Mouse (Mus musculus) cortical plate, adult 2 months (tissue): ENCODE measurements around the gene Ctrb1. TPM values are rescaled to one million over a fixed set of nuclear protein-coding genes. Genes with fewer than 3 reads are reported as not detected.

Source experiments
- H3K27ac ChIP-seq: fragments of 200-500 bp; 2 replicates; pipeline ENCODE4 v1.5.1; 2012; ENCODE audit warnings: low read length, control low read depth, inconsistent platforms; ENCODE audit not compliant: insufficient read depth
- H3K4me1 ChIP-seq: fragments of 200-500 bp; 2 replicates; pipeline ENCODE4 v1.6.1; 2011; ENCODE audit warnings: low read length; ENCODE audit not compliant: control insufficient read depth, insufficient read depth
- H3K4me3 ChIP-seq: fragments of 200-500 bp; 2 replicates; pipeline ENCODE4 v1.5.1; 2011; ENCODE audit warnings: mild to moderate bottlenecking, low read length, control low read depth; ENCODE audit not compliant: insufficient read depth
- CTCF ChIP-seq: fragments of 200-500 bp; IDR thresholded peaks from 2 replicates; pipeline ENCODE4 v1.5.1; 2011; ENCODE audit warnings: mild to moderate bottlenecking, control low read depth, low read length; ENCODE audit not compliant: insufficient read depth; ENCODE audit errors: extremely low read depth
- POLR2A ChIP-seq: fragments of 200-500 bp; IDR thresholded peaks from 2 replicates; pipeline ENCODE4 v1.6.1; 2011; ENCODE audit warnings: mild to moderate bottlenecking, low read length, control low read depth; ENCODE audit not compliant: insufficient read depth; ENCODE audit errors: extremely low read depth
- polyA plus RNA-seq: library from polyadenylated mRNA; depleted of rRNA; stranded (reverse); fragments of >200 nt; gene quantifications from 2 replicates; pipeline ENCODE4 v1.2.3, GENCODE M21; 2012; rRNA removed

Gene Ctrb1
- polyA plus RNA-seq: 0.25 TPM in 1 of 2 replicates, not detected in the other

DNA sequence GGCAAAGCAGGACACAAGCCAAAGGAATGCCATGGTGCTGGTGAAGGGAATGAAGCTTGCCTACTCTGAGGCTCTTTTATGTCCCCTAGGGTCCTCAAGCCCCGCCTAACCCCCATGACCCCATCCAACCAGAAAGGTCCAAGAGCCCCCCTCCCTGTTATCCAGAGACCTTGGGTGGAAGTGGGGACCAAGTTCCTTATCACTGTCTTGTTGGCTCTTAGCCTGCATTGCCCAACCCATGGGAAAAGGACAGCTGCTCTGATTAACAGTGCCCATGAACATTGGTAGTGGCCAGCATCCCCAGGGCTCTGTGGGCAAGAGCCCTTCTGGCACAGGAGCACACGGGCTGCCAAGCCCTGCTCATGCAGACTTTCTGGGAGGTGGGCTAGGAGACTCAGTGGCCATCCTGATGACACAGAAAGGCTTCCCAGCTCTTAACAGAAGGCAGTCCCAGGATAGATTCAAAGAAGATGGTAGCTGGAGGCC lies at the start of gene Ctrb1:
Ctrb1 (minus strand) TSS at position 51 of the 486 bp plus-strand sequence.
- Histone ChIP-seq H3K4me1 (no peaks in the 10 kb centered on the region), H3K27ac (no peak within 1 kb of the TSS), H3K4me3 (no peak within 1 kb of the TSS)
- TF ChIP-seq CTCF: no peak
- no peak for TF ChIP-seq POLR2A

DNA sequence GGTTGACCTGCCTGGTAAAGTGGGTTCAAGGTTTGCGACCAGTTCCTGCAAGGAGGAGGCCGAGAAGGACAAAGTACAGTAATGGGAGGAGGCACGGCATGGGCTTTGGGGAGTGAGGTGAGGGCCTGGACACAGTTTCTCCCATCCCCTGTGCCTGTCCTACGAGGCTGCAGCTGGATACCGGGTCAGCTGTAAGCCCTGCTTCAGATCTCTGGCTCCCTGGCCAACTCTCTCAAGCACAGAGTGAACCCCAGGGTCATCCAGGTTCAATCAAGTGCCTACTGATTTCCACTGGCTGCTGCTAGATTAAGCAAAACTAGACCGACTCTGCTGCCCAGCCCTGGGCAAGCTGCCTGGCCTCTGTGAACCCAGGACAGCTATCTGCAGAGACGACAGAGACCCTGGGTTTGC lies 49.5 kb upstream of the Ctrb1 start:
- TF ChIP-seq POLR2A: no peak
- TF ChIP-seq CTCF: no peak
- Histone ChIP-seq H3K27ac (no peak overlapping the region), H3K4me3 (no peak overlapping the region), H3K4me1 (peaks cover 29% of the 10 kb centered on the region)

DNA sequence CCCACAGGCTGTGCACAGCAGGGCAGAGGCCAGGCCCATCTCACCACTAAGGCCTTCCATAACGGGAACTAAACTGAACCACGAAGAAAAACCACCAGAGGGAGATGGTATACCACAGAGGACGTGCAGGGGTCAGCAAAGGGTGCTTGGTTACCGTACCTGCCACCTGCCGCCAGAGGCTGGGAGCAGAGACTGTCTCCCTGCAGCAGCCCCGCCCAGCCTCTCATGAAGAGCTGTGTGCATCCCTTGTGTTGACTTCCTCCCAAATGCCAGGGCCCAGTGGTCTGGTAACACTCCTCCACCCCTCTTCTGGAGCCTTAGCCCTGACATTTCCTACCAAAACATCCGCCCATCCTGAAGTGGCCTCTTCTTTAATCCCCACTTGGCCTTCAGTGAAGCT lies 48.8 kb upstream of the Ctrb1 start:
- Histone ChIP-seq H3K4me1 (peaks cover 28% of the 10 kb centered on the region), H3K27ac (no peak overlapping the region), H3K4me3 (no peak overlapping the region)
- TF ChIP-seq POLR2A (no peak), CTCF (no peak)

DNA sequence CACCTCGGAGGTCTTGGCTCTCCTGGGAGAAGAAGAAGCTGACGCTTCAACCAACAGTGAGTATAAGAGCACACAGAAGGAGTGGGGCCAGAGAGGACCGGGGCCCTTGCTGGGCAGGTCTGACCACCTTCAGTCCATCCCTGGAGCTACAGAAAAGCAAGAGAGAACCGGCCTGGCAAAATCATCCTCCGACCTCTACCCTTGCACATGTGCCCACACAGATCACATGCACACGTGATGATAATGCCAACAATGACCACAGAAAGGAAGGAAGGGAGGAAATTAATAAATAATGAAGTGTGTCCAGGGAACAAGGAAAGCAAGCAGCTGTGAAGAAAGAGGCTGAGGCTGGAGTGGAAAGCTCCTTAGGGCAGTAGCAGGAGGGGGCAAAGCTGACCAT lies 48.1 kb upstream of the Ctrb1 start:
- TF ChIP-seq POLR2A (no peak), CTCF (no peak)
- H3K27ac ChIP-seq: no peak overlapping the region
- no peak overlapping the region for H3K4me3 ChIP-seq
- H3K4me1 ChIP-seq: peaks cover 28% of the 10 kb centered on the region

DNA sequence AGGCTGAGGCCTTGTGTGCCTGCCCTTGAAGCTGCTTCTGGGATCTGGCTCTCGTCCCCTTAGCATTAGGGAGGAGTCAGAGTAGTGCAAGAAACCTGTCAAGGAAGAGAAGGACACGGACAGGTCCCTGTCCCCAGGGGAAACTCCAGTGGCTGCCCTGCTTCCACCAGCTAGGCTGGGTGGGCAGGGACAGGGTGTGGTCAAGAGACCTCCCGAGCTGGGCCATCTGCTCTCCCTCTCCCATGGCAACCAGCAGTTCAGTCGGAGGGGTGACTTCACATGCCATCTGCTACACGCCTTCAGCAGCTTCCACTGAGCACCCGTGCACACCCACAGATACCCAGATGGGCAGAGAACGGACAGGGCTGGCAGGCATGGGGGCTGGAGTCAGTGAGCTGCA lies 45.5 kb upstream of the Ctrb1 start:
- Histone ChIP-seq H3K27ac (peak overlapping the region; percentile 53), H3K4me1 (peaks cover 32% of the 10 kb centered on the region), H3K4me3 (no peak overlapping the region)
- TF ChIP-seq CTCF (no peak), POLR2A (no peak)

DNA sequence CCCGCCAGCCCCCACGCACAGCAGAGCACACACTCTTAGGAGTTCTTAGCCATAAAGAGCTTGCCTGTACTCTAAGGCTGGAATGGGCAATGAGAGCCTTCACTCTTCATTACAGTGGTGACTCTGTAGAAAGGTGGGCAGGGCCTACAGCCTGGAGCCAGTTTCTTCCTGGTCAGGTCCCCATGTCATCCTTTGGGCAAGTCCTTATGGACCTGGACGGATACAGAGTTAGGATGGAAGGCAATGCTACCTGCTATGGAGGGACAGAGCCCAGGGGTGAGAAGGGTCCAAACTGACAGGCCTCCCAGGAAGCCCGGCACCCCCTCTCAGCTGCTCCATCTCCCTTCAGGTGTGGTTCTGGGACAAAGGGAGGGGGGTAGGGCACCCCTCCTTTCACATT lies 45.0 kb upstream of the Ctrb1 start:
- Histone ChIP-seq H3K4me1 (peaks cover 34% of the 10 kb centered on the region), H3K27ac (peak overlapping the region; percentile 53)
- no peak for TF ChIP-seq CTCF
- TF ChIP-seq POLR2A: no peak

DNA sequence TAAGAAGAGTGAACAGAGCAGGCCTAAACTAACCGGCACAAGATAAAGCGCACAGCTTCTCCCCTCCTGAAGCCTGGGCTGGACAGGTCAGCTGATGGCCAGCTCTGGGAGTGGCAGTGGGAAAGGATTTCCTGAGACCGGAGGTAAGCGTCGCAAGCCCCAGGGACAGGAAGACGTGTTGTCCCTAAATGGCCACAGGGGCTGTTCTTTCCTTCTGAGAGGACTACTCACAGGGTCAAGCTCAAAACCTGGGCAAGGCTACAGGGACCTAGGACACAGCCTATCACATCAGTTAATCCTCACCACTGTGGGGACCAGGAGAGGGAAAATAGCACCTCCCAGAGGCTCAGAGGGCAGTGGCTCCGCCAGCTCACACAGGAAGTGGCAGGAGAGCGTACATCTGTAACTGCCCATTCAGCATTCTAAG lies 44.5 kb upstream of the Ctrb1 start:
- H3K27ac ChIP-seq: peak overlapping the region; percentile 53

More for the DNA sequence above, 45.0 kb upstream of the Ctrb1 start:
- H3K4me3 ChIP-seq: no peak overlapping the region

DNA sequence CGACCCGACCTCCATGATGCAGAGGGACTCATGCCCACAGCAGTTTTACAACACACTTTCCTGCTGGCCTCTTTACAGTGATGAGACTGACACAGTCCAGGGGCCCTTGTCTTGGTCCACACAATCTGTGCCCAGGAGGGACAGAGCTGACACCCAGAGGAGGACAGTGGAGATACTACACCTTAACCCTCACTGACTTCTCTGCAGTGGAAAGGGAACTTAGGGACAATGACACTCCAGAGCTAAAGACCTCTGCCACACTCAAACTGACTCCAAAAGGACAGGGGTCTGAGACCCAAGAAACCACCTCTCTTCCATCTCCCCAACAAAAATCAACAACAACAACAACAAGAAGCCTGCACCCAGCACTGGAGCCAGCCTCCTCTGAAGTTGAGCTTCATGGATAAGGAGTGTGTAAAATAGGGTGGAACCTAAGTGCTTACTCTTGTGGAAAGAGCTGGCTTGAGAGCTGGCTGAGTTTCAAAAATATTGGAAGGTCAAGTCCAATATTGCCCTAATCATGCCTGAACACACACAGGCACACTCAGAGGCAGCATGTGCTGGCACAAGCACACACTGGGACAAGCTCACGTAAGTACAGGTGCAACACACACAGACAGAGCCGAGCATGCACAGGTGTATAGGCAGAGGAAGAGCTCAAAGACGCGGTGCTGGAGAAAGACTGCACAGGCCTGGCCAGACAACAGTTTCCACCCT lies 43.6 kb upstream of the Ctrb1 start:
- TF ChIP-seq CTCF: no peak
- TF ChIP-seq POLR2A: no peak
- Histone ChIP-seq H3K27ac (no peak overlapping the region), H3K4me3 (no peak overlapping the region), H3K4me1 (peaks cover 32% of the 10 kb centered on the region)

More for the DNA sequence above, 44.5 kb upstream of the Ctrb1 start:
- H3K4me3 ChIP-seq: no peak overlapping the region
- H3K4me1 ChIP-seq: peaks cover 32% of the 10 kb centered on the region
- no peak for TF ChIP-seq POLR2A
- TF ChIP-seq CTCF: 0 out of 2 replicates have a peak, but pooled peaks have one; percentile 3

DNA sequence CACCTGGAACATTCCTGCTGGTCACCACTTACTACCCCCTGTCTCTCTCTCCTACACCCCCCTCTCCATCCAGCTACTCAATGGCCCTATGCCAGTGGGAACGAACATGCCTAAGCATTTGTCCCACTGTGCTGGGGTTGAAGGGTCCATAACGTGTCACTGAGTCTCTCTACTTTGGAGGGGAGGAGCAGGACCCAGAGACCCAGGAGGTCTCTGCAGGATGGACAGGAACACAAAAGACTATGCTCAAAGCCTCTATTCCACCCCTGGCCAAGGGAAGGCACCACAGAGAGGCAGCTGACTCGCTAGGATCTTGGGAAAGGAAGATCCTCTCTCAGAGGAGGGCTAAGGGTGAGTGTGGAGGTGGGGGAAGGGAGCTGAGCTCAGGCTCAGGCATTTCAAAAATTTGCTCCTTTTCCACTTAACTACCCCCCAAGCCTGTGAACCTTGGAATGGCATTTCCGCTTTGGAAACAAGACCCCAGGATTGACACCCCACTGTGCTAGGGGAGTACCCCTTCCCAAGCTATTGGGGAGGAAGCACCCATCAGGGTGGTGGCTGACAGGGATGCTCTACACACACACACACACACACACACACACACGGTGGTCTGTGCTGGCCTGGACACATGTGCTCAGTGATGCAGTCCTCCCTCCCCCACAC lies 42.9 kb upstream of the Ctrb1 start:
- Histone ChIP-seq H3K4me1 (peaks cover 32% of the 10 kb centered on the region), H3K4me3 (no peak overlapping the region), H3K27ac (no peak overlapping the region)
- TF ChIP-seq CTCF: no peak
- TF ChIP-seq POLR2A: no peak
